Mouse (Mus musculus): Measurements from ENCODE around the gene Phf12.

Phf12 gene

DNA sequence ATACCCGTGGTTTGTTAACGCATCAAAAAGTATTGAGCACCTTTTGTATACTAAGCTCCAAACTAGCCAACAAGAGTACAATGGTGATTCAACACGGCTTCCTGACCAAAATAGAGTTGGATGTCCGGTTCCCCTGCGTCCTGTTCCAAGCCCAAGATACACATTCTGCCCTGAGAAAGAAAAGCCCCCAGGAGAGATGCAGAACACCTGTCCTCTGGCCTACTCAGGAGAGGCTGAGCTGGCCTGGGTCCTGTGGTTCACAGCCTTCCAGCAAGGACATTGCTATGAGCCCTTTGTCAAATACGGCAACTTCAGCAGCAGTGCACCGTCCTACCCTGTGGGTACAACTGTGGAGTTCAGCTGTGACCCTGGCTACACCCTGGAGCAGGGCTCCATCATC lies 9.0 kb upstream of the Phf12 start:
- DNase-seq = no peak

DNA sequence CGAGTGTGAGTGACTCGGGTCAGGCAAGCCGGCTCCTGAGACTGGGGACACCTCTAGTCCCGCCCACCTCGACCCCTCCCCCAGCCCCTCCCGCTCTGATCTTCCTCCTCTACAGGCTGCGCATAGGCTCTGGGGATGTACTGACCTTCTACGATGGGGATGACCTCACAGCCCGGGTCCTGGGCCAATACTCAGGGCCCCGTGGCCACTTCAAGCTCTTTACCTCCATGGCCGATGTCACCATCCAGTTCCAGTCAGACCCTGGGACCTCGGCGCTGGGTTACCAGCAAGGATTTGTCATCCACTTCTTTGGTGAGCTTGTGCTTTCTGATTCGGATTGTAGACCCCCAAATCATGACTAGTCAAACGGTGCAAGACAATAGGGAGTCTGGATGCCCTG lies 8.2 kb upstream of the Phf12 start:
- DNase-seq = no peak

DNA sequence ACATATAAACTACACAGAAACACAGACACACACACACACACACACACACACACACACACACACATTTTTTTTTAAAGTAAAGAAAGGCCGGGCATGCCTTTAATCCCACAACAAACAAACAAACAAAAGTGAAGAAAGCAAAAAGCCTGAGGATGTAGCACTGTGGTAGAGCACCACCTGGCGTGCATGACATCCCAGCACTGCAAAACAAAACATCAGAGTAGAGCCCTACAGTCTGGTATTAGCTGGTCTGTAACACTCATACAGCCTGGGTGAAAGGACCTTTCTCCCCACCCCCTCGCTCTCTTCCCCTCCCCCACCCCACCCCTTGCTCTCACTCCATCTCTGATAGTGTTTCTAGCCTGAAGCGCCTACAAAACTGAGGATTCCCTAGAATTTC lies 6.7 kb upstream of the Phf12 start:
- no peak for DNase-seq

DNA sequence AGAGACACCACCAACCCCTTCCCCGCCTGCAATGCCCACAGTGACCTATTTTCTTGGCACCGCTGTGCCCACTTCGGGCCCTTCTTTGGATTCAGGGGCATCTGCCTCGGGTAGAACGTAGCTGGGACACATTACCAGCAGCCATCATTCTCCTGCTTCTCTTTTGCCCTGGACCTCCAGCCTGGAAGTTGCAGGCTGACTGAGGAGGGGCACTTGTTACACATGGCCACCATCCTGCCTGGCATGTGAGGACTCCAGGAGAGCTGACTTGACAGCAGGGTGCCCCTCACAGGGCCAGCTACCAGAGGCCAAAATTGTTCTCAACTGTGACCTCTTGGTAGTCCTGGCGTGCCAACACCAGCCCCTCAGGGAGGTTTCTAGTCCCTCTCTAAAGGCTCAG lies 4.4 kb upstream of the Phf12 start:
- DNase-seq = no peak

DNA sequence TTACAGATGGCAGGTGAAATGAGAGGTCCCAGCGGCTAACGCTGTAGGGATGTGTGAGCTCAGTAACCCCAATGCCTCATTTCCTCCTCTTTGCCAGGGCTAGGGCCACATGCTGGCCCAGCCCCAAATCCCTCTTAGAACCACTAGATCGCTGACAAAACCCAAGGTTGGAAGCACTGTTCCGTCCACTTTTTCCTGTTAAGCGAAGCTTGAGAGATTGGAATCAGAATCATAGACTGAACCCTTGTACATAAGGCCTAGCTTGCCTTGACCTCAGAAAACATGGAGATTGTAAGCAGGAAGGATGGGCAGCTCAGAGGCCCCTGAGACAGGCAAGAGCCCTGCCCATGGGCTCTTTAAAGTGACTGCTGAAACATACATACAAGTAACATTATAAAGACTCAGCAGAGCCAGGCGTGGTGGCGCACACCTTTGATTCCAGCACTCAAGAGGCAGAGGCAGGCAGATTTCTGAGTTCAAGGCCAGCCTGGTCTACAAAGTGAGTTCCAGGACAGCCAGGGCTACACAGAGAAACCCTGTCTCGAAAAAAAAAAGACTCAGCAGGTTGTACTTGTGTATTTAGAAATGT lies 3.2 kb upstream of the Phf12 start:
- DNase-seq = no peak

DNA sequence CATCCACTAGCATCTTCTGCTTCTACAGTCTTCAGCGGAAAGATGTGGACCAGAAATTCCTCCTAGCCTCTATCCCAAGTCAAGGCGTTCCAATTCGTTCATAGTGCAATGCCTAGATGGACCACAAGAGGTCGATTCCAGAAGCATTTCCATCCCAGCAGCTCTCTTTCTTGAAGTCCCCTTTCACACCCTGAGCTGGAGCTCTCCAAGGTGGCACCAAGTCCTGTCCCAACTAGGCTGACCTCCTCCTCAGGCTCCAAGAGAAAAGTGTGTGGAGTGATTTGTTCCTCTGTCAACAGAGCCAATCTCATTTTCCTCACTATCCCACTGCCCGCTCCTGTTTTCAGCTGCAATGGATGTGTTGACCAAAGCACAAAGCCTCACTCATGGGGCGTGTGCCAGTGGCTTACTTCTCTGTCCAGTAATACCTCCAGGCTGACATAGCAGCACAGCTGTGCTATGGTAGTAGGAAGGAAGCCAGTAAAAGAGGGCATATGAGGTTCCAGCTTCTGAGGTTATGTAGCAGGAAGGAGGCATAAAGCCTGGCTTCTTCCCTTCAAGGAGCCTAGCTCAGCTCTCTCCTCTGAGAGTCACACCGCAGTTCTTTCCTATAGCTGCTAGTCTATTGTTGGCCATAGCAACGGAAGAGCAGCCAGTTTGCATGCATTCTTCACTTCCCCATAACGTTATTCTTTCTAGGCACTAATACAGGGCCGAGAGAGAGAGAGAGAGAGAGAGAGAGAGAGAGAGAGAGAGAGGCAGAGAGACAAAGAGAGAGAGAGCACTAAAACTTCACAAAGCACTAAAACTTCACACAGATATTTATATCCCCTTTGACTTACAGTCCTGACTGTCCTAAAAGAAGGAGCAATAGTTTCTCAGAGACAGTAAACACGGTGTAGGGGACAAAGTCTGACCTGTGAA lies 2.0 kb upstream of the Phf12 start:
- DNase-seq = peak; percentile 31 to 37

DNA sequence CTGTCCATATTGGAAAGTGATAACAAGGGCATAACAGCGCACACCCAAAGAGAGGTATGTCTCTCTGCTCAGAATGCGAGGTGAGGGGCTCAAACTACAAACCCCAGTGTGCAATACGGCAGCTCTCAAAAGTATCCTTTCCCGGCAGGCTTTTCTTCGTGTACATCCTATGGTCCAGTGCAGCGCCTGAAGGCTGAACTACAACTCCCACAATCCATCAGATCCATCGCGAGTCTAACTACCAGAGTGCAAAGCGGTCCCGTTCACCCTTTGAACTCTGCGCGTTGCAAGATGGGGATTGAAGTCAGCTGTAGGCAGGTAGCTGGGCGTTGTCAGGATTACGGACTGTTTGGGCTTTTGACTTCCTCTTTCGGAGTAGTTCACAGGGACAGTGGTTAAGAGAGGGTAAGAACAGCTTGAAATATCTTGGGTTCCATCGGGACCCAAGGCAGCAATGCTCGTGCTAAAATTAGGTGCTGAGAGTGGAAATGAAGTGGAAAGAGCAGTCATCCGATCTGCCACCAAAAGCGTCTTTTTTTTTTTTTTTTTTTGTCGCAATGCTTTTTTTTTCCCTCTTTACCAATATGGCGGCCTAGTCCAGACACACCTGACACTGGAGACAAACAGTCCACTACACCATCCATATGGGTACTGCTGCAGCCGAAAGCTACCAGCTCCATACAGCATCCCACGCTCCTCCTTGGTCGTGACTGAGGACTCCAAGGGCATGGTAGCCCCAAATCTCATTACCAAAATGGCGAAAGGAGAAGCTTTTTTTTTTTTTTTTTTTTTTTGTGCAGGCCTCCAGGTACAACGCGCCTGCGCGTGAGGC lies 729 bp upstream of the Phf12 start:
- DNase-seq = peak; percentile 85 to 95

DNA sequence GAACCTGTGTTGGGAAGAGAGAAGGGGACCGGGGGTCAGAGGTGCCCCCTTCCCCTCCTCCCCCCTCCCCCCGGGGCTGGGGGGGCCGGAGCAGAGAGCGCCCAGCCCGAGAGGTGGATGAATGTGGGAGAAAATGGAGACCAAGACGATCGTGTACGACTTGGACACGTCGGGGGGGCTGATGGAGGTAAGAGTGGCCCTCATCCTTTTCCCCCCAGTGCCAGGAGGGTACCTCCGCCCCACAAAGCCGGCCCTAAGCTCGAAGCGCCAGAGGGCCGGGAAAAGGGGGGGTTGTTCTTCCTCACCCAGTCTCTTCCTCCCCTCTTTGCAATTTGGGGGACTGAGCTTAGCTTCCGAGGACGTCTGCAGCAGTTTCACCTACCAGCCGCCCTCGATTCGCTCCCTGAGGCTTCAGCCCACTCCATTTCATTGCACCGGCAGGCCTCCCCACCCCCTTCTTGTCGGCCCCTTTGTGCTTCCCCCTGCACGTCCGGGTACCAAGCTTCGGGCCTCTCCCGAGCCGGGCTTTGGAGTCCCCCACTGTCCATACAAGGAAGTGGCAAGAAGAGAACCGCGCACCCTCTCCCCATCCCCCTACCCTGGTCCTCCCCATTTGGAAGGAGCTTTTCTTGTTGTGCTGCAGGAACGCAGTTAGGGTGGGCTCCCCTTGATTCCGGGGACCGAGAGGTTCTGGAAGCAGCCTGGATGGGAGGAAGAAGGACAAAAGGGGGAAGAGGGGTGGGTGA lies 810 bp downstream of the Phf12 start:
- peak; percentile 68 to 81 for DNase-seq

DNA sequence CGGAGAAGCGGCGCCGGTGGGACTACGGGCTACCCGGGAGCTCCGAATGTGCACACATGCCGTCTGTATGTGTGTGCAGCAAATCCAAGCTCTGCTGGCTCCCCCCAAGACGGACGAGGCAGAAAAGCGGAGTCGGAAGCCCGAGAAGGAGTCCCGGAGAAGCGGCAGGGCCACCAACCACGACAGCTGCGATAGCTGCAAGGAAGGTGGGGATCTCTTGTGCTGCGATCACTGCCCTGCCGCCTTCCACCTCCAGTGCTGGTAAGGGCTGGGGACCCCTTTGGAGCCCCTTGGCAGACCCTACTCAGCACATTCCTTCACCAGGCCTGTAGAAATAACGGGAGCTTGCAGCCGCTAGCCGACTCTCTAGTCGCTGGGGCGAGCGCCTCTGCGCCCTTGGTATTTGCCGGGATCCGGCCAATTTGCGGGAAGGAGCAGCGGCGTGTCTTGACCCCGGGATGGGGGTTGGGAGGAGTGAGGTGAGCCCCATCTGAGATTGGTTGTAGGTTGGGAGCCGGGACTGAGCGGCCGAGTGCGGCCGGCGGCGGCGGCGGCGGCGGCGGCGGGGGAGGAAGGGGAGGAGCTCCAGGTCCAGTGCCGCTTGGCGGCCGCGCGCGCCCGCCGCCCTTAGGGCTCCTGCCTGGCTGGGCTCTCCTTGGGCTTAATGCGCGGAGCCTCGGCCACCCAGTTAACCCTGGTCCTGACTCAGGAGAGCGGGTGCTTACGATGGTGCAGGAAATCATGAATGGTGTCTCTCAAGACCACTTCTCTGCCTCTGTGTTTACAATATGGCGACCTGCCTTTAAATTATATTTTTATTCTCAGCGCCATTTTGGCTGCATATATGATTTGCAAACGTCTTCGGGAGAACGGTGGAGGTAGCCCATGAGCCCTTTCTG lies 1.6 kb downstream of the Phf12 start:
- DNase-seq = peak; percentile 73 to 74

DNA sequence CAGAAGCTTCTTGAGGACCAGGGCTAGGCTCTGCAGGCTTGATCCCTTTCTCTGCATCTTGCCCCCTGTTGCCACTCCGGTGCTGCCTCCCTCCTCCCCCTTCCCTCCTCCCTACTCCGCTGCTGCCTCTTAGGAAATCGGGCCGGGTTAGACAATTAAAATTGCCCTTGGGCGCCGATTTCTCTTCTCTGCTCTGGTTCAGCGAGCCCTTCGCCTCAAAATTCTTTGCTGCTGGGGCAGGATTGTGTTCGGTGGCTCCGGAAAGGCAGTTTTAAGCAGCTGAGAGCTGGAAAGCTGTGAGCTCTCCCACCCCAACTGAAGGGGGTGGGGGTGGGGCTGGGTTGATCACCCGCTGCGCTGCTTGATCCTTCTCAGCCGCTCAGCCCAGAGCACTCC lies 2.3 kb downstream of the Phf12 start:
- DNase-seq = peak; percentile 60 to 65

DNA sequence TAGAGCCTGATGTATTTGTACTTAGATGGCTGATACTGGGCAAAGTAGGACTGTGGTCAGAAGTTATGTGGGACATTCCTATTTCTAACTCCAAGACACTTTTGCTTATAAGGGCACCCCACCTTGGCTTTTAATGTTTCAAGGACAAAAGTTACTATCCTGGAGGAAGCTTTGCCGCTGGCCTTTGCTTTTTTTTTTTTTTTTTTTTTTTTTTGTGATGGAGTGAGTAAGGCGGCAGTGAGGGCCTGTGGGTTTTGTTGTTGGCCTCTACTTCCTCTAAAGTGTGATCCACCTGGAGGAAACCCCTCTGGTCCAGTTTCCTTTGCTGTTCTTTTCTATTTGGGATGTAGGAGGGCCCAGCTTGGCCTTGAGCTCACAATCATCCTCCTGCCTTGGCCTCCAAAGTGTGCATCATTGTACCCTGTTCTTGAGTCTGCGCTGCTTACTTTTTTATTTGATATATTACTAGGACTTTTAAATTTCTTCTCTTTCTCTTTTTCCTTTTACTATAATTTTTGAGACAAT lies 3.0 kb downstream of the Phf12 start:
- DNase-seq = no peak

DNA sequence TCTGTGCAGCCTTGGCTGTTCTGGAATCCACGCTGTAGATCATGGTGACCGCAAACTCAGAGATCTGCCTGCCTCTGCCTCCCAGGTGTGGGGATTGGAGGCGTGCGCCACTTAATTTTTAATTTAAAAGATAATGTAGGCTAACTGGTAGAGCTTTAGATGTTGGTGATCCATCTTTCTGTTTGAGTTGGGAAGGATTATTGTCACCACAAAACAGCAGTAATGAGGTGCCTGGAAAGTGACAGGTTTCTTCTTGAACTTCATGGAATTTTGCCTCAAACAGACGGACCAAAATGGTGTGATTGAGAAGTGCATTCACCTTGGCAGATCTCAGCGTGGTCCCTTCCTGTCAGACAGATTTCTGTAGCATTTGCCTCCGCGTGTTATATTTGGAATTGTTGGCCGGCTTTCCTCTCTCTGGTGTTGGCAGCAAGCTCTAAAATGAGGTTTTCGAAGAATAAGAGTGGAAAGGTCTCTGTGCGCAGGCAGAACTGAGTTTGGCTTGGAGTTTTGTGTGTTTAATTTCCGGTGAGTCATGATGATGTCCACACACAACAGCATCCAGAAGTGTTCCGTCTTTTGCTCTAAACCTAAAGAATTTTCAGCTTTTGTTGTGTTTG lies 6.6 kb downstream of the Phf12 start:
- DNase-seq = no peak

DNA sequence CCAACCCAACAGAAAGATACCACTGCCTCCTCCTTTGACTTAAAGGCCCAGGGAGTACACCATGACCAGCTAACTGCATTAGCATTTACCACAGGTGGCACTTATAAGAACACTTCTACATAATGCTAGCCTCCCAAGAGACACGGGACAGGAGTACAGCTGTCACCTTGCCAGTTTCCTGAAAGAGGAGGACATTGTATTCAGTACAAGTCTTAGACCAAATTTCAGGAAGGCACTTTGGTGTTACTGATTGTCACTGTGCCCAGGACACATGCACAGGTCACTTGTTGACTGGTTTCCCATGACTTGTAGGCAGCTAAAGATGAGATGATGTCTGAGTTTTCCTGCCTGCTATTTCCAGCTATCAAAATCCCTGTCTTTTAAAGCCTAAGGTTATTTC lies 13.0 kb downstream of the Phf12 start:
- DNase-seq = no peak

DNA sequence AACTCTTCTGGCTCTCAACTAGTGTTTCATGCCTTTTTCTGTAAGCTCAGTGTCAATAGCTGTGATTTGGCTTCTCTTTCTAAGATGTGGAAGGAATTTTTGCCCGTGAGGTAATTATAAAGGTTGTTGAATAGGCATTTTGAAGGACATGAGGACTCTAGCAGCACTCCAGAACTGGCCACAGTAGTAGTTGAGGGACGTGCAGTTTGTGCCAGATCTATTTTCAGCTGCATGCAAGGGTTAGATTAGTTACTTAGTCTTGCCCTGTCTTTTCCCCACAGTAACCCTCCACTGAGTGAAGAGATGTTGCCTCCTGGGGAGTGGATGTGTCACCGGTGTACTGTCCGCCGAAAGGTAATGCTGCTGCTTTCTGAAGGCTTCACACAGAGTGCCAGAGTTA lies 23.9 kb downstream of the Phf12 start:
- DNase-seq = no peak

DNA sequence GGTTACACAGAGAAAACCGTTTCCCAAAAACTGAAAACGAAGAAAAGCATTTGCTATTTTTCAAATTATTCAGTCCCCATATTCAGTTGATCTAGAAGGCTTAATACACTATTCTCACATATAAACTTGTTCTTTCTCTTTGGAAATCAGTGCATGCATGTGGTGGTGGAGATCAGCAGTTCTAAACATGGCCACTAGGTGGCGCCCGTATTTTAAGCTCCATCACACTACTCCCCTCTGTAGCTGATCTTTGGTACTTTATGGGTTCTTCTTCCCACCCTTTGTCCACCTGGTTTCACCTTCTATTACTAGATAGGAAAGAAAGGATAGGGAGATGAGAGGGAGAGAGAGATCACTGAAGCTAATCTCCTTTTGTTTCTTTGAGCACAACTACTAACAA lies 37.1 kb downstream of the Phf12 start:
- peak; percentile 62 to 72 for DNase-seq

DNA sequence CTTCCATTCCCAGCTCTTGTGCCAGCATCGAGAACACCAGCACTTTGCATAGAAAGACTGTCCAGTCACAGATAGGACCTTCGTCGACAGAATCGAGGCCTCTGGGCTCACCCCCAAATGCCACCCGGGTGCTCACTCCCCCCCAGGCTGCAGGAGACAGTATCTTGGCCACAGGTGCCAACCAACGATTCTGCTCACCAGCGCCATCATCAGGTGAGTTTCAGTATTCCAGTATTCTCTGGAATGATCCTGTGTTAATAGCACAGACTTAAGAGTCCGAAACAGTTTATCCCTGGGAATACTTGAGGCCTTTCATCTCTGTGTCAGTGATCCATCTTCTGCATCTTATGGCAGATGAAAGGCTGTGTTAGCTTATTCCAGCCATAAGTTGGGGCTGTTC lies 41.1 kb downstream of the Phf12 start:
- peak in 1 of 2 experiments; percentile 24 for DNase-seq

DNA sequence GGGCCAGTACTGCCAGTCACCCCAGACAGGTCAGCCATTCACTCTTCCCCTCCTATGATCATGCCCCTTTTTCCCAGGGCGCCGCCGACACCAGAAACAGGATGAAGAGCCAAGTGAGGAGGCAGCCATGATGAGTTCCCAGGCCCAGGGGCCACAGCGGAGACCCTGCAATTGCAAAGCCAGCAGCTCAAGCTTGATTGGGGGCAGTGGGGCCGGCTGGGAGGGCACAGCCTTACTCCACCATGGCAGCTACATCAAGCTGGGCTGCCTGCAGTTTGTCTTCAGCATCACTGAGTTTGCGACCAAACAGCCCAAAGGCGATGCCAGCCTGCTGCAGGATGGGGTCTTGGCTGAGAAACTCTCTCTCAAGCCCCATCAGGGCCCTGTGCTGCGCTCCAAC lies 46.7 kb downstream of the Phf12 start:
- no peak for DNase-seq

DNA sequence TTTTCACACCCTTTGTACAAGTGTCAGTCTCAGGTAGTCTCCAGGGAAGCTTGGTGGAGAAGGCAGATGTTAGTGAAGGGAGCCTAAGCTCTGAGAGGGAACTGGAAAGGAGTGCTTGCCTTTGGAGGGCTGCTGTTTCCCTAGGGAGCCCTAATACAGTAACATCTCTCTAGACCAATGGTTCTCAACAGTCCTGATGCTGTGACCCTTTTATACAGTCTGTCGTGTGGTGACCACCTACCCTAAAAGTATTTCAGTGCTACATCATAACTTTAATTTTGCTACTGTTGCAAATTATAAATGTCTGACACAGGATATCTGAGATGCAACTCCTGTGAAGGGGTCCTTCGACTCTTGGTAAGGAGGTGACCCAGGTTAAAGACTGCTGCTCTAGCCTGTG lies 48.0 kb downstream of the Phf12 start:
- DNase-seq = no peak

DNA sequence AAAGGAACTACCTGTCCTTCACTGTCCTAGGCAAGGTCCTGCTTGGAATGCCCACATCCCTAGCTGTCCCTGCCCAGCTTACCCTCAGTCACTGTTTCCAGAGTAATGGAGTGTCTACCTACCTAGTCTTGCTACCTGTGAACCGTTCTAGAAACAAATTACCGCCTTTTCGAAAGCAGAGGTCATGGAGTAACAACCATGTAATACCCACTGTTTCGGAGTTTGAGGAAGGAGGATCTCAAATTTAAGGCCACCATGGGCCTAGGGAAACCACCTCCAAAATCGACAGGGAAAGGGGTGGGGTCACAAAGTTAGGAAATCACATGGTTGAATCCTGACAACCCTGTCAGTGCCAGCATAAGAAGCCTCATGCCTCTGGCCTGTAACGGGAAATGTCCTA lies 48.8 kb downstream of the Phf12 start:
- DNase-seq = no peak

DNA sequence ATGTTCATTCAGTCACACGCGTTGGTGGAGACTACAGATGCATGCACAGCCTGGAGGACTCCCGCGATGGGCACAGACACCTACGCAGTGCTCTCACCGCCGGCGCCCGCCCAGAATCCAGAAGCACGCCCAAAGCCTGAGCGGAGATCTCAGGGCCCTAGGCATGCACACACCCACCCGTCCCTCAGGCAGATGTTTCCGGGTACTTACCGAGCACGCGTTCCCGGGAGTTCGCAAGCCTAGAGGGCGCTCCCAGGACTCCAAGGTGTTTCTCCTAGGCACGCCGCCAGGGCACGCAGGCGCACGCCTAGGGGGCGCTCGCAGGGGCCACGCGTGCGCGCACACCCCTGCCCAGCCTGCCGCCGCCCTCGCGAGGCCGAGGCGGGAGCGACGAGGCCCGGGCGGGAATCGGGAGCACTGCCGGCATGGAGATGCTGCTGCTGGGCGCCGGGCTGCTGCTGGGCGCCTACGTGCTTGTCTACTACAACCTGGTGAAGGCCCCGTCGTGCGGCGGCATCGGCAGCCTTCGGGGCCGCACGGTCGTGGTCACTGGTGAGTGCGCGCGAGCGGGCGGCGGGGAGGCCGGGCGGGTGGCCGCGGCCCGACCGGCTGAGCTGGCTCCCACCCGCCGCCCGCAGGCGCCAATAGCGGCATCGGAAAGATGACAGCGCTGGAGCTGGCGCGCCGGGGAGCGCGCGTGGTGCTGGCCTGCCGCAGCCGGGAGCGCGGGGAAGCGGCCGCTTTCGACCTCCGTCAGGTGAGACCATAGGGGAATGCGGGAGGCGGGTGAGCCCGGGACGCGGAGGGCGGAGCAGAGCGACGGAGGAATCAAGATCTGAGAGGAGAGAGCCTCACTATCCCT lies 49.6 kb downstream of the Phf12 start, which contains the start of gene Dhrs13:
Gene Dhrs13, plus strand, starts transcription at position 334 of the 862 bp plus-strand sequence.
- peak; percentile 93 to 94 for DNase-seq
